Mouse (Mus musculus) limb, embryonic 15.5 days (tissue): ENCODE results near the gene Fam81b. TPM values are rescaled to one million over a fixed set of nuclear protein-coding genes. Genes with fewer than 3 reads are reported as not detected.

Experiments
- ATAC-seq: fragments of 200-750 bp; cut with Nextera tagmentation; 2 replicates; pipeline ENCODE4 v1.8.0; 2017; ENCODE audit warnings: low read depth, moderate TSS enrichment; ENCODE audit not compliant: insufficient number of reproducible peaks, low FRiP score, low TSS enrichment
- H3K27ac ChIP-seq: fragments of 300-500 bp; sonication (generic); 2 replicates; pipeline ENCODE4 v1.5.1; 2015; ENCODE audit warnings: moderate library complexity, mild to moderate bottlenecking, inconsistent platforms
- H3K27me3 ChIP-seq: fragments of 300-500 bp; sonication (generic); 2 replicates; pipeline ENCODE4 v1.6.1; 2015; ENCODE audit warnings: inconsistent platforms
- H3K36me3 ChIP-seq: fragments of 300-500 bp; sonication (generic); 2 replicates; pipeline ENCODE4 v1.6.1; 2015; ENCODE audit warnings: inconsistent platforms
- H3K4me1 ChIP-seq: fragments of 300-500 bp; sonication (generic); 2 replicates; pipeline ENCODE4 v1.6.1; 2015; ENCODE audit warnings: inconsistent platforms
- H3K4me2 ChIP-seq: fragments of 300-500 bp; sonication (generic); 2 replicates; pipeline ENCODE4 v1.6.1; 2015; ENCODE audit warnings: mild to moderate bottlenecking, inconsistent platforms
- H3K4me3 ChIP-seq: fragments of 300-500 bp; sonication (generic); 2 replicates; pipeline ENCODE4 v1.5.1; 2015; ENCODE audit warnings: mild to moderate bottlenecking, inconsistent platforms
- H3K9ac ChIP-seq: fragments of 300-500 bp; sonication (generic); 2 replicates; pipeline ENCODE4 v1.6.1; 2015; ENCODE audit warnings: inconsistent platforms
- H3K9me3 ChIP-seq: fragments of 300-500 bp; sonication (generic); 2 replicates; pipeline ENCODE4 v1.6.1; 2016; ENCODE audit warnings: inconsistent platforms
- WGBS: fragments of 180-500 bp; shearing (Covaris S2); methylation state at CpG from one replicate; pipeline ENCODE4 v1.1.7; 2015; 5-methylcytosine and 5-hydroxymethylcytosine counted together
- microRNA-seq: library from miRNA; unstranded; fragments of <30 nt; microRNA quantifications from one replicate; pipeline ENCODE4, GENCODE M21; 2016
- polyA plus RNA-seq: library from polyadenylated mRNA; unstranded; fragments of >200 nt; fragmentation: Nextera tagmentation; extraction: Ambion mirVana; gene quantifications from 2 replicates; pipeline ENCODE4 v1.2.1, GENCODE M21; 2015

The Fam81b gene
- polyA plus RNA-seq, 1 experiment from 2014 or later, result not detected

- Histone ChIP-seq H3K4me1 (no peaks in the 10 kb centered on the region), H3K27ac (no peak overlapping the region), H3K9ac (no peak overlapping the region), H3K27me3 (no peaks in the 10 kb centered on the region), H3K36me3 (peaks cover 40% of the 10 kb centered on the region), H3K4me2 (no peak overlapping the region), H3K4me3 (no peak overlapping the region), H3K9me3 (no peaks in the 10 kb centered on the region)
- WGBS, result 86% methylated on average over 3 of the region's 3 CpGs
- no peak for ATAC-seq
These were observed 115.7 kb downstream of the Fam81b start for GRCm38 (mm10) chr13:76189190-76189589.

- H3K27ac ChIP-seq, result no peak overlapping the region
- no peak overlapping the region for H3K9ac ChIP-seq
- no peaks in the 10 kb centered on the region for H3K9me3 ChIP-seq
- no peaks in the 10 kb centered on the region for H3K27me3 ChIP-seq
- H3K4me1 ChIP-seq, result no peaks in the 10 kb centered on the region
- no peak overlapping the region for H3K4me3 ChIP-seq
- no peak overlapping the region for H3K4me2 ChIP-seq
- peaks cover 41% of the 10 kb centered on the region for H3K36me3 ChIP-seq
- ATAC-seq, result no peak
- 89% methylated on average over 5 of the region's 5 CpGs for WGBS
These were observed 117.2 kb downstream of the Fam81b start for GRCm38 (mm10) chr13:76187651-76188050.

- no peak for ATAC-seq
- Histone ChIP-seq H3K4me3 (no peak overlapping the region), H3K9ac (no peak overlapping the region), H3K9me3 (peaks cover 4% of the 10 kb centered on the region; the same call in 1 of the 2 replicates), H3K27me3 (no peaks in the 10 kb centered on the region), H3K4me1 (no peaks in the 10 kb centered on the region), H3K27ac (no peak overlapping the region), H3K36me3 (peaks cover 52% of the 10 kb centered on the region), H3K4me2 (no peak overlapping the region)
- 93% methylated on average over 5 of the region's 5 CpGs for WGBS
These were observed 126.2 kb downstream of the Fam81b start for GRCm38 (mm10) chr13:76178700-76179099.

GRCm38 (mm10) chr13:76174297-76174696, 130.6 kb downstream of the Fam81b start:
- ATAC-seq, result no peak
- Histone ChIP-seq H3K4me1 (no peaks in the 10 kb centered on the region), H3K27ac (no peak overlapping the region), H3K9me3 (peaks cover 4% of the 10 kb centered on the region; the same call in 1 of the 2 replicates), H3K36me3 (peaks cover 37% of the 10 kb centered on the region), H3K4me2 (no peak overlapping the region), H3K9ac (no peak overlapping the region), H3K4me3 (no peak overlapping the region), H3K27me3 (no peaks in the 10 kb centered on the region)

- Histone ChIP-seq H3K4me1 (no peaks in the 10 kb centered on the region), H3K9me3 (no peaks in the 10 kb centered on the region), H3K9ac (no peak overlapping the region), H3K27ac (no peak overlapping the region), H3K4me3 (no peak overlapping the region), H3K36me3 (peaks cover 70% of the 10 kb centered on the region), H3K4me2 (no peak overlapping the region), H3K27me3 (no peaks in the 10 kb centered on the region)
- no peak for ATAC-seq
- 68% methylated on average over 2 of the region's 2 CpGs for WGBS
These were observed 144.3 kb downstream of the Fam81b start for GRCm38 (mm10) chr13:76160587-76160986.

GRCm38 (mm10) chr13:76157508-76157907, 147.4 kb downstream of the Fam81b start:
- H3K36me3 ChIP-seq, result peaks cover 65% of the 10 kb centered on the region
- no peak overlapping the region for H3K9ac ChIP-seq
- no peak overlapping the region for H3K4me2 ChIP-seq
- no peak overlapping the region for H3K27ac ChIP-seq
- no peak overlapping the region for H3K4me3 ChIP-seq
- 95% methylated on average over 1 of the region's 1 CpGs for WGBS
- no peaks in the 10 kb centered on the region for H3K9me3 ChIP-seq
- ATAC-seq, result no peak
- no peaks in the 10 kb centered on the region for H3K4me1 ChIP-seq
- no peaks in the 10 kb centered on the region for H3K27me3 ChIP-seq

GRCm38 (mm10) chr13:76157099-76157498, 147.8 kb downstream of the Fam81b start:
- Histone ChIP-seq H3K4me2 (no peak overlapping the region), H3K4me3 (no peak overlapping the region), H3K36me3 (peaks cover 61% of the 10 kb centered on the region), H3K27ac (no peak overlapping the region), H3K9me3 (no peaks in the 10 kb centered on the region), H3K27me3 (no peaks in the 10 kb centered on the region), H3K4me1 (no peaks in the 10 kb centered on the region), H3K9ac (no peak overlapping the region)
- ATAC-seq, result no peak
- WGBS, result 91% methylated on average over 3 of the region's 3 CpGs

Small RNAs within 50 kb of the gene (microRNA-seq; reads per million reads assigned to microRNA genes)
- not detected for gene Gm24025

Other genes with a start within 250 kb of the Fam81b start
- 0.09 and 0.10 TPM in 2 replicates for gene Gpr150, start 248.1 kb downstream of the Fam81b start, polyA plus RNA-seq
- gene Arsk, start 206.4 kb downstream of the Fam81b start, polyA plus RNA-seq, result 9.3 and 10.4 TPM in 2 replicates
- 14.4 and 15.7 TPM in 2 replicates for gene Ttc37, start 206.3 kb downstream of the Fam81b start, polyA plus RNA-seq
- gene Mctp1, start 79.5 kb upstream of the Fam81b start, polyA plus RNA-seq, result 1.5 and 1.8 TPM in 2 replicates